Mouse (Mus musculus): ENCODE results near the gene Hlcs.

Hlcs gene

GRCm38 (mm10) chr16:94164978-94165377 lies 148.4 kb downstream of the Hlcs start:
- no peak for DNase-seq (ENCODE audit: low read depth, low spot score)

DNA sequence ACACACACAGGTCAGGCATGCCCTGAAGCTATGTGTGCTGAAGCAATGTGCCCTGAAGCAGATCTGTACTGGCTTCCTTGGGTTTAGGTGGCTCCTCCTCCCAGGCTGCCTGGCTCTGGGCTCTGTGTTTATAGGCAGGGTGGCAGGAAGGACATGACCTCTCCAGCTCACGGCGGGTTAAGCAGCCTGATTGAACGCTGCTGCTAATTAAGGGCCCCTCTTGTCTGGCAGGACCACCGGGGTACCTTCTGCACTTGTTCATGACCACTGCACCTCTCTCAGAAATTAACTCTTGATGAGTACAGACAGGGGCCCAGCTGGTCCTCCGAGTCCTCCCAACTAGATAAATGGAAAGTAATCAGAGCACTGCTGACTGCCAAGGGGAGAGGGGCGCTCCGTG lies 149.1 kb downstream of the Hlcs start:
- DNase-seq (ENCODE audit: low read depth, low spot score), result no peak

GRCm38 (mm10) chr16:94163051-94163450 lies 150.3 kb downstream of the Hlcs start:
- peak; percentile 40 for DNase-seq (ENCODE audit: low read depth, low spot score)

DNA sequence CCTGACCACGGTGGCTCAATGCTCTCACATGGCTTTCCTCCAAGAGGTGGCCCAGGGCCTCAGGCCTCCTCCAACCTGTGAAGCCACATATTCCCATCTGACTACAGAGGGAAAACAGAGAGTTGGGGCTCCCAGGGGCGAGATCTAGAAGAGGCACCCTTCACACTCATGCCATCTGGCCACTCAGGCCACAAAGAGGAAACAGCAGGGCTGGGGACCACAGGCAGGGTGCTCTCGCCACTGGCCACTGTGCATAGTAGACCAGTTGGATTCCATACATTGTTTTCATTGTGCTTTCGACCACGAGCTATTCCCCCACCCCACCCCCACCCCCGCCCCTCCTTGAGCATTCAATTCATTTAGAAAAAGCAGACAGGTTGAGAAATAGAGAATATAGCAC lies 151.4 kb downstream of the Hlcs start:
- DNase-seq (ENCODE audit: low read depth, low spot score), result no peak

GRCm38 (mm10) chr16:94157819-94158218 lies 155.6 kb downstream of the Hlcs start:
- DNase-seq (ENCODE audit: low read depth, low spot score), result peak; percentile 4

DNA sequence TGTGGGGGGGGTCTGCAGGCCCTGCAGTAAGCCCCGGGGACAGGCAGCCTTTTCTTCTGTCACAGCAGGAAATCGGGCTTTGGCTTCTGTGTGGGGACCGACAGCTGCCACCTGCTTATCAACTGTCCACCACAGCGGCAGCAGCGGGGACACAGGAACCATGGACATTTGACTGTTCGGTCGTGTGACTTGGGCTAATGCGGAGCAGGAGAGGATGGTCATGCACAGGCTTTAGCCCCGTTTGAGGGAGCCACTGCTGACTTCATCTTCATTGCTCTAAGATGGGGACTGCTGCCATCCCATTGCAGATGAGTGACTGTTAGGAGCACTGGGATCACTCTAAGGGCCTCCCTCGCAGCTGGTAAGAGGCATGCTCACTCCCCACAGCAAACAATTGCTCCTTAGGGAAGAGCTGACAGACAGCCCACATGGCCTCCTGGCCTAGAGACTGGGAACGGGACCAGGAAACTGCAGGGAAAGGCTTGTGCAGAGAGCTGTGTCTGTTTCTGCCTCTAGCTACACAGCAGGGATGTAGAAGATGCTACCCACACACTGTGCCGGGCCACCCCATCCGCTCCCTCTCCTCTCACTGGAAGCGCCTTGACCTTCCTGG lies 158.2 kb downstream of the Hlcs start:
- DNase-seq (ENCODE audit: low read depth, low spot score), result peak; percentile 89

DNA sequence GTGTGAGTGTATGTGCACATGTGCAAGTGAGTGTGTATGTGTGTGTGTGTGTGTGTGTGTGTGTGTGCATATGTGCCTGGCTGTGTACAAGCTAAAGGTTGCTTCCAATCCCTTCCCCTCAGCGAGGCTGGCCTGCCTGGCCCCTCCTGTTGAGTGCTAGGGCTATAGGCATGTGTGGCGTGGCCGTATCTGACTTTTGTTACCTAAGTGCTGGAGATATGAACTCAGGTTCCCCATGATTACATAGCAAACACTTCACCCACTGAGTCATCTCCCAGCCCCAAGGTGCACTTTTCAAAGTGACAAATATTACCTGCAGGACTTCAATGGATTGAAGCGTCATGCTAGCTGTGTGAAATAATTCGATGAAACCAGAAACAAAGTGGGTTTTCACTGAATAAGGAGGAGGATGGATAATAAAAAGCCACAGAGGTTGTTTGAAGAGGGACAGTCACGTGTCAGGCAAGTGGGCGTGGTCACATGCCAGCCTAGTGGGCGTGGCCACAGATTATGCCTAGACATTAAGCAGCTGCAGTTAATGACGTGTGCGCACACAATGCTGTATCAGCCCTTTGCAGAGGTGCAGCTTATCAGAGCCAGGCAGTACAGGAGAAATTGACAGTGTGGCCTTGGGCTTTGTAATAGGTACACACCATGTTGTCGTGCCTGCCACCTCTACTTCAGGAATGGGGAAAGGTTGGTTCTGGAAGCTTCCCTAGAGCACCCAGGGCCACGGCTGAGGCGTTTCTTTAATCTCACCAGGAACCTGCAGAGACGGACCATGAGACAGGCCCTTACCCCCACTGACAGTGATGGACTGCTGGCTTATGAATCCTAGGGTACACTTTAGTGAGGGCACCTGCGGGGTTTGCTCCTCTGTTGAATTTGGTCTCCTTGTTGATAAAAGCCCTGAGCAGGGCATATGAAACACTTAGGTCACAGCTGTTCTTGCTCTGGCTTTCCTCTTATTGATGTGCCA lies 163.0 kb downstream of the Hlcs start:
- DNase-seq (ENCODE audit: low read depth, low spot score), result no peak

GRCm38 (mm10) chr16:94148139-94148538 lies 165.2 kb downstream of the Hlcs start:
- no peak for DNase-seq (ENCODE audit: low read depth, low spot score)

GRCm38 (mm10) chr16:94143325-94143724 lies 170.0 kb downstream of the Hlcs start:
- no peak for DNase-seq (ENCODE audit: low read depth, low spot score)

GRCm38 (mm10) chr16:94140746-94141145 lies 172.6 kb downstream of the Hlcs start:
- peak; percentile 47 for DNase-seq (ENCODE audit: low read depth, low spot score)

DNA sequence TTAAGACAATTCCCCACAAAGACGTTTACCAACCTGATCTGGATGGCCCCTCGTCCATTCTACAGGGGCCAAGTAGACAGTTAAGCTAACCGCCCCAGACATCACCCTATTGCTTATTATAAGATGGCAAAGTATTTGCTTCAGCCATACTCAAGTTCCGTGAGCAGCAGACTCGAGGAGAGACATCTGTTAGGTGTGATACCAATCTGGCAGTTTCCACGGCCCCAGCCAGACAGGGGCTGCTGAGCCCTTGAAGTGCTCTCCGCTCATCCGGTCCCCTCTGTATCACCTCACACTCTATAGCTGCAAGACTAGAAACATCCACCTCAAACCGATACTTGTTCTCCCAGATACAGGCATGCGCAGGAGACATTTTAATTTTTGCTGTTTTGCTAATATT lies 179.2 kb downstream of the Hlcs start:
- no peak for DNase-seq (ENCODE audit: low read depth, low spot score)

- DNase-seq (ENCODE audit: low read depth, low spot score), result no peak
Observed at GRCm38 (mm10) chr16:94128236-94128835, 185.0 kb downstream of the Hlcs start.

DNA sequence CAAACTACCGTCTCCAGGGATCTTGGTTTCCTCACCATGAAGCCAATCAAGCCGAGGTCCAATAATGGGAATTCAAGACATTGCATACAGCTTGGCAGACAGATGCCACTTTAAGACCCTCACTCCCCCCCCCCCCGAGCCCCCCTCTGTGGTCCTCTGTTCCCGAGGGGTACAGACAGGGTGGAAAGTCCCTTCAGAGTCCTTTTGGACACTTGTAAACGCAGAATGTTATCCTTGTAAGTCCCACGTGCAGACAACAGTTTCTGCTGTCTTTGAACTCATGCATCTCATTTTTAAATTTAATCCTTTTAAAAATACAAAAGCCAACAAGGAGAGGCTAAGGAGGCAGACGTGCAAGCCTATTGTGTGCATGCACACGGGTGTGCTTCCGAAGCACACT lies 187.2 kb downstream of the Hlcs start:
- DNase-seq (ENCODE audit: low read depth, low spot score), result no peak

DNA sequence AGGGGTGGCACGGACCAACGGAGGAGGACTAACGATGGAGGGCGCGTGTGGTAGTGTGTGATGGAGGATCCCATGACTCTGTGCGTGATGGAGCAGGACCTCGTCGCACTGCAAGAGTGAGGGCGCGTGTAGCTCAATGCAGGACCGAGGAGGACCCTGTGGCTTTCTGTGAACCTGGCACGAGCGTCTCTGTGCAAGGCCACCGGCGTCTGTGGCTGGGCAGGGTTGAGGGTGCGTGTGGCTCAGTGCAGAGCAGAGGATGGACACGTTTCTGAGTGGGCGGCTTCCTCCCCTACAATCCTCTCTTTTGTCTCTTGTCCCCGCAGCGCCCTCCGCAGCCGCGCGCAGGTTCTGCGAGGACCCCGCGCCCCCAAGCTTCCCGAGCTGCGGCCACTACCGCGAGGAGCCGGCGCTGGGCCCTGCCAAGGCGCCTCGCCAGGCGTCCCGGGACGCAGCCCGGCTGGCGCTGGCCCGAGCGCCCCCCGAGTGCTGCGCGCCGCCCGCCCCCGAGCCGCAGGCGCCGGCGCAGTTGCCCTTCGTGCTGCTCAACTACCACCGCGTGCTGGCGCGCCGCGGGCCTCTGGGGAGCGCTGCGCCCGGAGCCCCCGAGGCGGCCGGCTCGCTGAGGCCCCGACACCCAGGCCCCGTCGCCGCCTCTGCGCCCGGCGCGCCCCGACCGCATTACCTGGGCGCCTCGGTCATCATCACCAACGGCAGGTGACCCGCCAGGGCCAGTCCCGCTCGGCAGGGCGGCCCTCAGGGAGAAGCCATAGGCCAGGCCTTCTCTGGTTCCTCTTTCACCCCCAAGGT lies 188.0 kb downstream of the Hlcs start:
- peak; percentile 27 for DNase-seq (ENCODE audit: low read depth, low spot score)

DNA sequence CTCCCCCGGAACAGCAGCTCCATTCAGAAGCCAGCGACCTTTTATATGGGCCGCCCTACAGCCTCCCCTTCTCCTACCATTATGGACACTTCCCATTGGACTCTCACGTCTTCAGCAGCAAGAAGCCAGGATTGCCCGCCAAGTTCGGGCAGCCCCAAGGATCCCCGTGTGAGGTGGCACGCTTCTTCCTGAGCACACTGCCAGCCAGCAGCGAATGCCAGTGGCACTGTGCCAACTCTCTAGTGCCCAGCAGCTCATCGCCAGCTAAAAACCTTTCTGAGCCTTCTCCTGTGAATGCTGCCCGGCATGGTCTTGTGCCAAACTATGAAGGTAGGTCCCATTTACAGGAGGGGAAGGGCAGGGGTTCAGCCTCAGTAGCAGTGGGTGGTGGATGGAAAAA lies 190.1 kb downstream of the Hlcs start:
- DNase-seq (ENCODE audit: low read depth, low spot score), result peak; percentile 60

DNA sequence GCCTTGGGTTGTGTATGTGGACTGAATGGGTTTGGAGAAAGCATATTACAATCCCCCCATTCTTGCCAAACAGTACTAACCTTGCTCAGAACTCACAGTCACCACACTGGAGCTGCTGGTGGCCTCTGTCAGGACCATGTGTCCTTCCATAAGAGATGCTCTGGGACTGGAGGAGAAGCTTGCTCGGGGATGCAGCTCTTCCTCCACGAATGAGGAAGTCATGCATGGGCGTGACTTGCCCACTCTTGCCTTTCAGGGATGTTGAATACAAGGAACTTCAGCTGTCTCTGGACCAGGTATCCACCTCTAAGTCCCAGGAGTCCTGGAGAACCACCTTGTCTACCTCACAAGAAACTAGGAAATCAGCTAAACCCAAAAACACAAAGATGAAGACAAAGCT lies 191.0 kb downstream of the Hlcs start:
- DNase-seq (ENCODE audit: low read depth, low spot score), result no peak

GRCm38 (mm10) chr16:94118394-94118793 lies 195.0 kb downstream of the Hlcs start:
- no peak for DNase-seq (ENCODE audit: low read depth, low spot score)

- no peak for DNase-seq (ENCODE audit: low read depth, low spot score)
Observed at GRCm38 (mm10) chr16:94117333-94117732, 196.0 kb downstream of the Hlcs start.

DNA sequence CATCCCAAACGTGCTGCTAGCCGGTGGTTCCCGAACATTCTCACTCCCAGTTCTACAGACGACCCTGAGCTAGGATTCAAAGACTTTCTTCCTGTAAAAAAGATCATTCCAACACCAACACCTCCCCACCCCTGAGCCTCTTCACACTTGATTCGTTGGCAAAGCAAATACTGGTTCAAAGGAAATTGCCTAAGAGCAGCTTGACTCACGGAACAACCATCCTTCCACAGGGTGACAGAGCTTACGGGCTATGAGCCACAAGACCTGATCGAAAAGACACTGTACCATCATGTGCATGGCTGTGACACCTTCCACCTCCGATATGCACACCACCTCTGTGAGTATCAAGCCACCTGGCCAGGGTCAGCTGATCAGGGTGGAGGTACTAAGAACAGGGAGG lies 198.7 kb downstream of the Hlcs start:
- no peak for DNase-seq (ENCODE audit: low read depth, low spot score)

DNA sequence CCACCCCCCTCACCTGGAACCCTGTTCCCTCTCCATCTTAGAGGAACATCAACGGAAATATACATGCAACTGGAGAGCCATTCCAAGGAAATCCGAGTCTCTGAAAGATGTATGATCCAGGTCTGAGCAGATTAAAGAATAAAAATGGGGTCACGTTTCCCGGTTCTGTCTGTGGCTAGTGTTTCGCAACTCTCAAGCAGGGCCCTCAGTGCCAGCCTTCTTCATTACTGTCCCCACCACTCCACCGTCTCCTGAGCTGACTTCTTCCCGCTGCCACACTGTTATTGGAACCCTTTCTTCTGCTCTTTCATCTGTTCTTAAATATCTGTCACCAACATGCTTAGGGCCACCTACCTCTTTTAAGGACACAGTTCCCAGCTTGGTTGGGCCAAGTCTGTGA lies 200.2 kb downstream of the Hlcs start:
- DNase-seq (ENCODE audit: low read depth, low spot score), result no peak

- DNase-seq (ENCODE audit: low read depth, low spot score), result no peak
Observed at GRCm38 (mm10) chr16:94097724-94098455, 215.5 kb downstream of the Hlcs start.
